Comparison of ENCODE assay signal across 8 mouse cellular contexts in genomic region chr16:33381614-33382245, GRCm38 (mm10). TPM values are rescaled to one million over a fixed set of nuclear protein-coding genes. Genes with fewer than 3 reads are reported as not detected.
DNase-seq lines count a peak whose midpoint lies in the region; ATAC-seq and TF ChIP-seq lines count a peak whose summit lies in the region.

No protein-coding gene starts in this region.

- WGBS in hindbrain, postnatal 0 days = 2% methylated on average over 18 of the region's 18 CpGs
- WGBS in midbrain, embryonic 14.5 days = 2% methylated on average over 18 of the region's 18 CpGs

- no peak for DNase-seq in layer of hippocampus, adult 2 months (ENCODE audit: low spot score in 2 of 2)
- no peak for DNase-seq in layer of hippocampus, adult 9-11 months
- peak; percentile 16 for DNase-seq in hindbrain, postnatal 0 days (ENCODE audit: low spot score)
- DNase-seq in midbrain, embryonic 14.5 days = peak; percentile 43
- no peak for DNase-seq in adrenal gland, postnatal 4 days (ENCODE audit: low spot score in 2 of 2)
- no peak for DNase-seq in ovary, postnatal 10 days (ENCODE audit: low spot score)

- TF ChIP-seq POLR2A in ES-Bruce4 (IDR thresholded peaks at IDR 0.05; ENCODE audit: insufficient read depth, low read length) = no peak
- TF ChIP-seq POLR2A in cortical plate, adult 2 months (IDR thresholded peaks at IDR 0.05; ENCODE audit: extremely low read depth, insufficient read depth, low read length) = no peak

- ATAC-seq in hindbrain, postnatal 0 days = no peak
- ATAC-seq in midbrain, embryonic 14.5 days (ENCODE audit: low FRiP score, low TSS enrichment) = no peak

- no peaks in the 10 kb centered on the region; the same call in 1 of the 2 replicates for H3K36me3 ChIP-seq in ES-Bruce4 (ENCODE audit: control insufficient read depth, insufficient read depth, low read length, poor library complexity, severe bottlenecking)
- H3K36me3 ChIP-seq in hindbrain, postnatal 0 days (ENCODE audit: insufficient read depth, low read length) = no peaks in the 10 kb centered on the region
- no peaks in the 10 kb centered on the region for H3K36me3 ChIP-seq in midbrain, embryonic 14.5 days (ENCODE audit: control insufficient read depth, insufficient read depth, low read length)

- H3K4me2 ChIP-seq in hindbrain, postnatal 0 days (ENCODE audit: low read depth, low read length) = peak overlapping the region; percentile 82
- H3K4me2 ChIP-seq in midbrain, embryonic 14.5 days (ENCODE audit: low read length) = peak overlapping the region; percentile 97

- no peak for TF ChIP-seq CTCF in layer of hippocampus, adult 2 months (conservative IDR thresholded peaks at IDR 0.05)
- TF ChIP-seq CTCF in ES-Bruce4 (IDR thresholded peaks at IDR 0.05; ENCODE audit: low read depth, low read length) = no peak
- no peak for TF ChIP-seq CTCF in cortical plate, adult 2 months (IDR thresholded peaks at IDR 0.05; ENCODE audit: extremely low read depth, insufficient read depth, low read length)
- TF ChIP-seq CTCF in hindbrain, postnatal 0 days (IDR thresholded peaks at IDR 0.05; ENCODE audit: low read depth) = no peak

- no peak for TF ChIP-seq EP300 in ES-Bruce4 (IDR thresholded peaks at IDR 0.05; ENCODE audit: insufficient read depth, low read depth, low read length)

- peaks cover 3% of the 10 kb centered on the region for H3K4me1 ChIP-seq in ES-Bruce4 (ENCODE audit: control insufficient read depth, insufficient read depth, low read length)
- H3K4me1 ChIP-seq in cortical plate, adult 2 months (ENCODE audit: control insufficient read depth, insufficient read depth, low read length) = peaks cover 5% of the 10 kb centered on the region
- no peaks in the 10 kb centered on the region; the same call in 1 of the 2 replicates for H3K4me1 ChIP-seq in hindbrain, postnatal 0 days (ENCODE audit: insufficient read depth, low read length)
- H3K4me1 ChIP-seq in midbrain, embryonic 14.5 days (ENCODE audit: control insufficient read depth, insufficient read depth, low read length) = peaks cover 17% of the 10 kb centered on the region

- H3K9ac ChIP-seq in ES-Bruce4 (ENCODE audit: low read depth, poor library complexity, severe bottlenecking) = peak overlapping the region; percentile 94
- peak overlapping the region; percentile 97 for H3K9ac ChIP-seq in hindbrain, postnatal 0 days (replicated peaks; ENCODE audit: low read length)
- H3K9ac ChIP-seq in midbrain, embryonic 14.5 days (replicated peaks; ENCODE audit: low read length) = peak overlapping the region; percentile 94

- peak overlapping the region; percentile 95 for H3K27ac ChIP-seq in layer of hippocampus, adult 2 months
- H3K27ac ChIP-seq in ES-Bruce4 (ENCODE audit: insufficient read depth, low read length) = peak overlapping the region; percentile 75
- peak overlapping the region; percentile 98 for H3K27ac ChIP-seq in cortical plate, adult 2 months (ENCODE audit: insufficient read depth, low read length)
- H3K27ac ChIP-seq in hindbrain, postnatal 0 days = peak overlapping the region; percentile 97
- peak overlapping the region; percentile 96 for H3K27ac ChIP-seq in midbrain, embryonic 14.5 days (replicated peaks; ENCODE audit: low read depth, low read length)

- H3K27me3 ChIP-seq in ES-Bruce4 (ENCODE audit: control insufficient read depth, insufficient read depth, low read length, poor library complexity, severe bottlenecking) = no peaks in the 10 kb centered on the region
- no peaks in the 10 kb centered on the region for H3K27me3 ChIP-seq in hindbrain, postnatal 0 days (ENCODE audit: insufficient read depth, low read length)
- H3K27me3 ChIP-seq in midbrain, embryonic 14.5 days (ENCODE audit: control insufficient read depth, insufficient read depth, low read length) = no peaks in the 10 kb centered on the region

- peak overlapping the region; percentile 91 for H3K4me3 ChIP-seq in layer of hippocampus, adult 2 months
- H3K4me3 ChIP-seq in ES-Bruce4 (ENCODE audit: low read depth, low read length) = peak overlapping the region; percentile 86
- H3K4me3 ChIP-seq in cortical plate, adult 2 months (ENCODE audit: insufficient read depth, low read length) = peak overlapping the region; percentile 99
- peak overlapping the region; percentile 91 for H3K4me3 ChIP-seq in hindbrain, postnatal 0 days (ENCODE audit: low read length)
- peak overlapping the region; percentile 86 for H3K4me3 ChIP-seq in midbrain, embryonic 14.5 days (replicated peaks; ENCODE audit: low read depth, low read length)

- no peaks in the 10 kb centered on the region for H3K9me3 ChIP-seq in ES-Bruce4 (replicated peaks; ENCODE audit: control insufficient read depth, insufficient read depth, low read length, poor library complexity, severe bottlenecking)
- H3K9me3 ChIP-seq in hindbrain, postnatal 0 days (ENCODE audit: low read length) = no peaks in the 10 kb centered on the region
- H3K9me3 ChIP-seq in midbrain, embryonic 14.5 days (ENCODE audit: control insufficient read depth, low read length) = no peaks in the 10 kb centered on the region

RNA-seq across cellular contexts. Expression of gene Zfp148, which starts 1.1 kb away (rescaled TPM):
- 100 to 1,000 TPM; 161 to 166 TPM for total RNA-seq in layer of hippocampus, adult 2 months (2021)
- polyA plus RNA-seq in ES-Bruce4 (2011; ENCODE audit: insufficient read depth, insufficient read length, low read depth, missing spikeins) = 46.8 and 48.1 TPM in 2 replicates
- 35.5 and 38.6 TPM in 2 replicates for polyA plus RNA-seq in cortical plate, adult 2 months (2012; rRNA removed)
- total RNA-seq in hindbrain, postnatal 0 days (2014; rRNA removed) = 31.4 and 33.6 TPM in 2 replicates
- 42.1 and 44.4 TPM in 2 replicates for polyA plus RNA-seq in hindbrain, postnatal 0 days (2015; fragmentation: Nextera tagmentation; extraction: Ambion mirVana)
- 48.3 and 51.1 TPM in 2 replicates for polyA plus RNA-seq in midbrain, embryonic 14.5 days (2014; fragmentation: Nextera tagmentation; extraction: Ambion mirVana)
- total RNA-seq in adrenal gland, postnatal 4 days (2021) = 10 to 100 TPM; 75.9 to 76.6 TPM

Comparison
In these comparisons a context has a peak if more than half of its experiments do, and no peak if none do; other contexts are left out.
1. DNase-seq: peak in hindbrain, postnatal 0 days (single experiment) and midbrain, embryonic 14.5 days (single experiment); none in layer of hippocampus, adult 2 months (0 of 2), layer of hippocampus, adult 9-11 months (single experiment), adrenal gland, postnatal 4 days (0 of 2) and ovary, postnatal 10 days (single experiment).
2. Peak in every context shown above with its lines, with median percentiles within 50 percentile points of each other: H3K27ac ChIP-seq, H3K4me3 ChIP-seq and H3K9ac ChIP-seq.